Mouse (Mus musculus): Measurements from ENCODE around the gene Gkn2. TPM values are rescaled to one million over a fixed set of nuclear protein-coding genes. Genes with fewer than 3 reads are reported as not detected.

Gkn2 gene
- polyA plus RNA-seq, 1 experiment from 2014 or later, result not detected

GRCm38 (mm10) chr6:87426954-87427353 lies 53.8 kb downstream of the Gkn2 start:
- Histone ChIP-seq H3K36me3 (ENCODE audit: control insufficient read depth, insufficient read depth, low read length) (no peaks in the 10 kb centered on the region), H3K4me1 (ENCODE audit: control insufficient read depth, insufficient read depth, low read length) (peaks cover 3% of the 10 kb centered on the region; the same call in 1 of the 2 replicates), H3K27ac (ENCODE audit: low read length) (no peak overlapping the region), H3K27me3 (ENCODE audit: control insufficient read depth, insufficient read depth, low read depth, low read length) (no peaks in the 10 kb centered on the region), H3K9me3 (replicated peaks; ENCODE audit: control insufficient read depth, low read length, poor library complexity, severe bottlenecking) (no peaks in the 10 kb centered on the region), H3K4me2 (ENCODE audit: low read length) (no peak overlapping the region), H3K4me3 (ENCODE audit: low read depth, low read length) (no peak overlapping the region), H3K9ac (ENCODE audit: low read depth, low read length) (no peak overlapping the region)
- no peak for ATAC-seq
- WGBS, result 66% methylated on average over 5 of the region's 5 CpGs

DNA sequence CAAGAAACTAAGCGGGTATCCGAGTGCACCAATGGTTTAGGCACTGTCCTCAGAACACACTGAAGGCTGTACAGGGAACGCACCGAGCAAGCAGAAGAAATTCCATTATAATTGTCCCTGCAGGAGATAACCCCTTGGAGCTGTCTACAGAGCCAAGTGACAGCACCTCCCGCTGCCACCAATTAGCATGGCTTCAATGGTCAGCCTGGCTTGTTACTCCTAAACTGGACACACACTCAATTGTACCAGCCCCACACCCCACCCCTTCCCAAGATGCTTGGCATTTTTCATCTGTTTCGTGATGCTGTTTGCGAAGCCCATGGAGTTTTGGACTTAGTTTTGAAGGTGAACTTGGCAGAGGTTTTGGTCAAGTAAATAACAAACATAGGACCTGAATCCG lies 54.5 kb downstream of the Gkn2 start:
- ATAC-seq, result no peak

DNA sequence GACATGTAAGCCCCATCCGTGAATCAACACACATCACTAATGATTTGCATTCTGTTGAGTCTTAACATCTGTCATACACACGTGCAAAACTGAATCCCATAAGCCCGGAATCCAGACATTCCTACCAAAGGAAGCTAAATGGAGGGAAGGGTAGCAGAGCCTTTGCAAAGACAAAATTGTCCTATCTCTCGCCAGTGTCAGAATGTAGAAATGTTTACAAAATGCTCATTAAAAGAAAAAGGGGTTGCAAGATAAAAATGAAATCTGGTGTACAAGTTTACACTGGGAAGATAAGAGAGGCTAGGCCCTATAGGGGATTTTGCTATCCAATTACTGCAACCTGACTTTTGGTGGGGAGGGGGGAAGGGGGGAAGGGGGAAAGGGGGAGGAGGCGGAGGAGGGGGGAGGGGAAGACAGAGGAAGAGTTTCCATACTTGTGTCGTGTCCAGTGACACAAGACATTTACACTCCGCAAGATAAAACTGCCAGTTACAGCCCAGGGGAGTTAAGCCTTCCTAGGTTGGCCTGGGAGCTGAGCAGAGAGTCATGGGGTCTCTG lies 55.4 kb downstream of the Gkn2 start, which contains the start of gene Bmp10:
TSS of gene Bmp10 (plus strand) at position 508 of the 558 bp plus-strand sequence.
- Histone ChIP-seq H3K4me2 (ENCODE audit: low read length) (no peak within 1 kb of the TSS), H3K4me1 (ENCODE audit: control insufficient read depth, insufficient read depth, low read length) (peaks cover 3% of the 10 kb centered on the region; the same call in 1 of the 2 replicates), H3K36me3 (ENCODE audit: control insufficient read depth, insufficient read depth, low read length) (no peaks in the 10 kb centered on the region), H3K9ac (ENCODE audit: low read depth, low read length) (no peak within 1 kb of the TSS), H3K27me3 (ENCODE audit: control insufficient read depth, insufficient read depth, low read depth, low read length) (no peaks in the 10 kb centered on the region), H3K27ac (ENCODE audit: low read length) (no peak within 1 kb of the TSS), H3K9me3 (replicated peaks; ENCODE audit: control insufficient read depth, low read length, poor library complexity, severe bottlenecking) (no peaks in the 10 kb centered on the region), H3K4me3 (ENCODE audit: low read depth, low read length) (no peak within 1 kb of the TSS)
- WGBS, result 76% methylated on average over 6 of the region's 7 CpGs
- ATAC-seq, result no peak

More for the DNA sequence above, 54.5 kb downstream of the Gkn2 start:
- 55% methylated on average over 8 of the region's 8 CpGs for WGBS
- H3K4me2 ChIP-seq (ENCODE audit: low read length), result no peak overlapping the region
- no peak overlapping the region for H3K4me3 ChIP-seq (ENCODE audit: low read depth, low read length)
- peaks cover 3% of the 10 kb centered on the region; the same call in 1 of the 2 replicates for H3K4me1 ChIP-seq (ENCODE audit: control insufficient read depth, insufficient read depth, low read length)
- no peak overlapping the region for H3K27ac ChIP-seq (ENCODE audit: low read length)
- H3K9me3 ChIP-seq (replicated peaks; ENCODE audit: control insufficient read depth, low read length, poor library complexity, severe bottlenecking), result no peaks in the 10 kb centered on the region
- no peak overlapping the region for H3K9ac ChIP-seq (ENCODE audit: low read depth, low read length)
- H3K36me3 ChIP-seq (ENCODE audit: control insufficient read depth, insufficient read depth, low read length), result no peaks in the 10 kb centered on the region
- H3K27me3 ChIP-seq (ENCODE audit: control insufficient read depth, insufficient read depth, low read depth, low read length), result no peaks in the 10 kb centered on the region

Other genes starting within 250 kb of the Gkn2 start
- gene Antxr1, start 37.5 kb upstream of the Gkn2 start, polyA plus RNA-seq (2015; fragmentation: Nextera tagmentation; extraction: Ambion mirVana), result 2.7 and 3.0 TPM in 2 replicates
- not detected in 2 replicates for gene Gkn1, start 22.4 kb upstream of the Gkn2 start, polyA plus RNA-seq (2015; fragmentation: Nextera tagmentation; extraction: Ambion mirVana)
- gene Gkn3, start 15.6 kb downstream of the Gkn2 start, polyA plus RNA-seq (2015; fragmentation: Nextera tagmentation; extraction: Ambion mirVana), result 0.76 and 0.88 TPM in 2 replicates
- not detected in 2 replicates for gene Bmp10, start 55.6 kb downstream of the Gkn2 start, polyA plus RNA-seq (2015; fragmentation: Nextera tagmentation; extraction: Ambion mirVana)
- gene Arhgap25, start 159.9 kb downstream of the Gkn2 start, polyA plus RNA-seq (2015; fragmentation: Nextera tagmentation; extraction: Ambion mirVana), result 0.99 and 1.9 TPM in 2 replicates
- 1.6 and 2.8 TPM in 2 replicates for gene Prokr1, start 217.4 kb downstream of the Gkn2 start, polyA plus RNA-seq (2015; fragmentation: Nextera tagmentation; extraction: Ambion mirVana)